Mouse (Mus musculus) liver, embryonic 11.5 days (tissue): Measurements from ENCODE around the gene Nup62cl. TPM values are rescaled to one million over a fixed set of nuclear protein-coding genes. Genes with fewer than 3 reads are reported as not detected.
A peak's percentile ranks its signal among the peaks of the same experiment; 100 is the strongest.

Source experiments
- ATAC-seq: fragments of 200-750 bp; cut with Nextera tagmentation; replicated peaks from 2 replicates; pipeline ENCODE4 v1.8.0; 2017; ENCODE audit warnings: moderate number of reproducible peaks, mild to moderate bottlenecking, moderate TSS enrichment, moderate library complexity; ENCODE audit not compliant: low FRiP score
- DNase-seq: peaks from one replicate; pipeline ENCODE4 v3.0.0-alpha.2; 2017; ENCODE audit warnings: low spot score
- H3K27ac ChIP-seq: fragments of 300-500 bp; sonication (generic); 2 replicates; pipeline ENCODE4 v1.5.1; 2014; ENCODE audit warnings: mild to moderate bottlenecking, low read depth, low read length, control low read depth
- H3K27me3 ChIP-seq: fragments of 300-500 bp; sonication (generic); replicated peaks from 2 replicates; pipeline ENCODE4 v1.6.1; 2014; ENCODE audit warnings: low read length, mixed read lengths; ENCODE audit not compliant: control insufficient read depth, insufficient read depth
- H3K36me3 ChIP-seq: fragments of 300-500 bp; sonication (generic); 2 replicates; pipeline ENCODE4 v1.6.1; 2014; ENCODE audit warnings: mild to moderate bottlenecking, low read length, moderate library complexity, mixed read lengths; ENCODE audit not compliant: control insufficient read depth, insufficient read depth
- H3K4me1 ChIP-seq: fragments of 300-500 bp; sonication (generic); replicated peaks from 2 replicates; pipeline ENCODE4 v1.6.1; 2014; ENCODE audit warnings: low read length, mixed read lengths; ENCODE audit not compliant: control insufficient read depth, insufficient read depth
- H3K4me2 ChIP-seq: fragments of 300-500 bp; sonication (generic); 2 replicates; pipeline ENCODE4 v1.6.1; 2014; ENCODE audit warnings: mild to moderate bottlenecking, control low read depth, moderate library complexity
- H3K4me3 ChIP-seq: fragments of 300-500 bp; sonication (generic); 2 replicates; pipeline ENCODE4 v1.5.1; 2014; ENCODE audit warnings: low read depth, low read length, control low read depth
- H3K9ac ChIP-seq: fragments of 300-500 bp; sonication (generic); 2 replicates; pipeline ENCODE4 v1.6.1; 2014; ENCODE audit warnings: low read depth, low read length, control low read depth
- H3K9me3 ChIP-seq: fragments of 300-500 bp; sonication (generic); 2 replicates; pipeline ENCODE4 v1.6.1; 2016; ENCODE audit warnings: low read length, inconsistent platforms, mixed read lengths; ENCODE audit not compliant: control insufficient read depth
- WGBS: fragments of 180-500 bp; shearing (Covaris S2); extraction: QIAGEN DNeasy Blood & Tissue Kit; methylation state at CpG from one replicate; pipeline ENCODE4 v1.1.7; 2014; 5-methylcytosine and 5-hydroxymethylcytosine counted together
- polyA plus RNA-seq: library from polyadenylated mRNA; unstranded; fragments of >200 nt; fragmentation: Nextera tagmentation; extraction: Ambion mirVana; gene quantifications from 2 replicates; pipeline ENCODE4 v1.2.1, GENCODE M21; 2014

The Nup62cl gene
- polyA plus RNA-seq = 2.6 and 3.6 TPM in 2 replicates

- peak; percentile 74; the same call in 1 of the 2 replicates for ATAC-seq
- 24% methylated on average over 58 of the region's 64 CpGs for WGBS
These were observed at the start of gene Nup62cl, which contains the start of gene Pih1h3b for GRCm38 (mm10) chrX:140062135-140062975. TSS of gene Nup62cl (minus strand) at chrX:140062712. TSS of gene Pih1h3b (plus strand) at chrX:140062879.

DNA sequence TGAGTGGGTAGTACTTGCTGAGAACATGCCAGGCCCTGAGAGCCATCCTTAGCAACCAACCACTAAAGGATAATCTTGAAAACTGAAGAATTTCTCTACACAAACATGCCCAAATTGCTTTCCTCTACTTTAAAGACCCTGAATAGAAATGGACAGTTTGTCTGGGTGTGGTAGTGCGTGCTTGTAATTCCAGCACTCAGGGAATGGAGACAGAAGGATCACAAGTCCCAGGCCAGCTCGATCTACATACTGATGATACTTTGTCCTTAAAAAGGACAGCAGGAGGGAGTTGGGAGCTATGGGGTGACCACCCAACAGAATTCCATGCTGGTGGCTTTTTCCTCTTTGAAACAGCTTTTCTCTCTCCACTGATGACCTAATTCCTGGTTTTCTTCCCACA is 31.6 kb upstream of the Nup62cl start:
- no peaks in the 10 kb centered on the region for H3K4me1 ChIP-seq
- no peaks in the 10 kb centered on the region for H3K9me3 ChIP-seq
- WGBS = 71% methylated on average over 2 of the region's 2 CpGs
- ATAC-seq (no peak), DNase-seq (no peak)
- no peak overlapping the region for H3K4me2 ChIP-seq
- H3K27me3 ChIP-seq = no peaks in the 10 kb centered on the region
- H3K9ac ChIP-seq = no peak overlapping the region
- no peaks in the 10 kb centered on the region for H3K36me3 ChIP-seq
- H3K27ac ChIP-seq = no peak overlapping the region
- no peak overlapping the region for H3K4me3 ChIP-seq

More at GRCm38 (mm10) chrX:140062135-140062975, at the start of gene Nup62cl, which contains the start of gene Pih1h3b:
- peak within 1 kb of the TSS; percentile 43 for H3K4me3 ChIP-seq
- no peaks in the 10 kb centered on the region for H3K4me1 ChIP-seq
- DNase-seq = peak; percentile 61
- peak within 1 kb of the TSS; percentile 63 for H3K4me2 ChIP-seq
- H3K9ac ChIP-seq = no peak within 1 kb of the TSS
- no peaks in the 10 kb centered on the region for H3K36me3 ChIP-seq
- no peak within 1 kb of the TSS for H3K27ac ChIP-seq
- H3K27me3 ChIP-seq = peaks cover 17% of the 10 kb centered on the region
- peaks cover 4% of the 10 kb centered on the region; the same call in 1 of the 2 replicates for H3K9me3 ChIP-seq

DNA sequence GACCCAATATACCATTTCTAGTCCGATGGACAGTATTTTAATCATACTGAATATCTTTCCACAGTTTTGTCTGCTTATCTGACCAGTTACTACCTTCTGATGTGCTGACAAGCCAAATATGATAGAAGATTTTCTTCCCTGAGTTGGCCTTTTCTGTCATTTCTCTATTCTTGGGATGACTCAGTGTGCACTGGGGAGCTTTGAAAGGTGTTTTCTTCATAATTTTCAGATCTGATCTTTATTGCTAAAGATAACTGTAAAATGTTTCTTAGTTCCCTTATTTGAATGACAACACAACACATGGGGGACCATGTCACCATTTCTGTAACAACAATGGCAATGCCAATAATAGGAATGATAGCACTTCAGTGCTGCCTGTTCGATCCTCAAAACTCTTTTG is 20.0 kb upstream of the Nup62cl start:
- Histone ChIP-seq H3K9ac (no peak overlapping the region), H3K4me1 (no peaks in the 10 kb centered on the region), H3K4me3 (no peak overlapping the region), H3K4me2 (no peak overlapping the region), H3K27me3 (no peaks in the 10 kb centered on the region), H3K27ac (no peak overlapping the region), H3K36me3 (no peaks in the 10 kb centered on the region), H3K9me3 (no peaks in the 10 kb centered on the region)
- ATAC-seq (no peak), DNase-seq (no peak)
- WGBS = 91% methylated on average over 2 of the region's 2 CpGs

GRCm38 (mm10) chrX:140060886-140061874 is 1.3 kb downstream of the Nup62cl start:
- 17% methylated on average over 89 of the region's 90 CpGs for WGBS
- ATAC-seq (no peak), DNase-seq (no peak)
- peaks cover 4% of the 10 kb centered on the region; the same call in 1 of the 2 replicates for H3K9me3 ChIP-seq
- H3K4me2 ChIP-seq = peak overlapping the region; percentile 59
- H3K36me3 ChIP-seq = no peaks in the 10 kb centered on the region
- H3K4me1 ChIP-seq = no peaks in the 10 kb centered on the region
- no peak overlapping the region for H3K27ac ChIP-seq
- H3K9ac ChIP-seq = no peak overlapping the region
- H3K27me3 ChIP-seq = peaks cover 17% of the 10 kb centered on the region
- H3K4me3 ChIP-seq = peak overlapping the region; percentile 34

GRCm38 (mm10) chrX:139998691-139999065 is 63.8 kb downstream of the Nup62cl start:
- Histone ChIP-seq H3K4me1 (no peaks in the 10 kb centered on the region), H3K9ac (no peak overlapping the region), H3K9me3 (no peaks in the 10 kb centered on the region), H3K4me3 (peak overlapping the region; percentile 61), H3K36me3 (no peaks in the 10 kb centered on the region), H3K27me3 (no peaks in the 10 kb centered on the region), H3K27ac (no peak overlapping the region), H3K4me2 (no peak overlapping the region)
- ATAC-seq (0 out of 2 replicates have a peak, but pooled peaks have one; percentile 10), DNase-seq (no peak)
- WGBS = 67% methylated on average over 4 of the region's 4 CpGs

- H3K9ac ChIP-seq = peak within 1 kb of the TSS; percentile 66
- no peaks in the 10 kb centered on the region for H3K4me1 ChIP-seq
- peaks cover 2% of the 10 kb centered on the region; the same call in 1 of the 2 replicates for H3K36me3 ChIP-seq
- H3K27ac ChIP-seq = peak within 1 kb of the TSS; percentile 38; the same call in 1 of the 2 replicates
- 13% methylated on average over 24 of the region's 25 CpGs for WGBS
- ATAC-seq (peak; percentile 88), DNase-seq (peak; percentile 42)
- no peaks in the 10 kb centered on the region for H3K9me3 ChIP-seq
- peak within 1 kb of the TSS; percentile 64 for H3K4me2 ChIP-seq
- H3K4me3 ChIP-seq = peak within 1 kb of the TSS; percentile 61
- H3K27me3 ChIP-seq = no peaks in the 10 kb centered on the region
These were observed 64.5 kb downstream of the Nup62cl start, which contains the start of gene Rbm41 for GRCm38 (mm10) chrX:139997740-139998690. TSS of gene Rbm41 (minus strand) at chrX:139998595.

GRCm38 (mm10) chrX:139982115-139982514 is 80.4 kb downstream of the Nup62cl start:
- ATAC-seq (peak; percentile 88), DNase-seq (no peak)
- H3K4me1 ChIP-seq = peaks cover 3% of the 10 kb centered on the region; the same call in 1 of the 2 replicates
- peak overlapping the region; percentile 13; the same call in 1 of the 2 replicates for H3K27ac ChIP-seq
- no peaks in the 10 kb centered on the region for H3K9me3 ChIP-seq
- H3K36me3 ChIP-seq = no peaks in the 10 kb centered on the region
- H3K4me3 ChIP-seq = no peak overlapping the region
- peak overlapping the region; percentile 27; the same call in 1 of the 2 replicates for H3K4me2 ChIP-seq
- H3K27me3 ChIP-seq = no peaks in the 10 kb centered on the region; the same call in none of the 2 replicates
- no peak overlapping the region for H3K9ac ChIP-seq
- WGBS = 43% methylated on average over 5 of the region's 5 CpGs
